Mouse (Mus musculus) ES-Bruce4 (cell line): ENCODE data around the gene Nup62. TPM values are rescaled to one million over a fixed set of nuclear protein-coding genes. Genes with fewer than 3 reads are reported as not detected.

Source experiments
- H3K27ac ChIP-seq: 2 replicates; pipeline ENCODE4 v1.5.1; 2012; ENCODE audit warnings: low read length, inconsistent platforms; ENCODE audit not compliant: insufficient read depth
- H3K27me3 ChIP-seq: 2 replicates; pipeline ENCODE4 v1.6.1; 2012; ENCODE audit warnings: mild to moderate bottlenecking, low read length, inconsistent platforms; ENCODE audit not compliant: control insufficient read depth, poor library complexity, insufficient read depth, severe bottlenecking
- H3K36me3 ChIP-seq: 2 replicates; pipeline ENCODE4 v1.6.1; 2012; ENCODE audit warnings: inconsistent platforms, mild to moderate bottlenecking, low read length, moderate library complexity; ENCODE audit not compliant: control insufficient read depth, poor library complexity, insufficient read depth, severe bottlenecking
- H3K4me1 ChIP-seq: one replicate; pipeline ENCODE4 v1.8.1; 2011; ENCODE audit warnings: low read length; ENCODE audit not compliant: control insufficient read depth, insufficient read depth
- H3K4me3 ChIP-seq: 2 replicates; pipeline ENCODE4 v1.5.1; 2011; ENCODE audit warnings: low read depth, mild to moderate bottlenecking, low read length
- H3K9ac ChIP-seq: 2 replicates; pipeline ENCODE4 v1.6.1; 2012; ENCODE audit warnings: low read depth, mild to moderate bottlenecking, inconsistent platforms; ENCODE audit not compliant: poor library complexity, severe bottlenecking
- H3K9me3 ChIP-seq: replicated peaks from 2 replicates; pipeline ENCODE4 v1.6.1; 2012; ENCODE audit warnings: mild to moderate bottlenecking, low read length, inconsistent platforms; ENCODE audit not compliant: control insufficient read depth, poor library complexity, insufficient read depth, severe bottlenecking
- CTCF ChIP-seq: IDR thresholded peaks from one replicate; pipeline ENCODE4 v1.8.1; 2011; ENCODE audit warnings: low read depth, low read length
- EP300 ChIP-seq: IDR thresholded peaks from 2 replicates; pipeline ENCODE4 v1.6.1; 2011; ENCODE audit warnings: low read depth, low read length; ENCODE audit not compliant: insufficient read depth
- POLR2A ChIP-seq: IDR thresholded peaks from one replicate; pipeline ENCODE4 v1.8.1; 2011; ENCODE audit warnings: low read length; ENCODE audit not compliant: insufficient read depth
- polyA plus RNA-seq: library from polyadenylated mRNA; stranded (reverse); fragments of >200 nt; gene quantifications from 2 replicates; pipeline ENCODE4 v1.2.4, GENCODE M21; 2011; ENCODE audit warnings: low read depth; ENCODE audit not compliant: missing spikeins, insufficient read depth, insufficient read length

Nup62 gene
- polyA plus RNA-seq, 1 experiment, result 90.6 TPM

DNA sequence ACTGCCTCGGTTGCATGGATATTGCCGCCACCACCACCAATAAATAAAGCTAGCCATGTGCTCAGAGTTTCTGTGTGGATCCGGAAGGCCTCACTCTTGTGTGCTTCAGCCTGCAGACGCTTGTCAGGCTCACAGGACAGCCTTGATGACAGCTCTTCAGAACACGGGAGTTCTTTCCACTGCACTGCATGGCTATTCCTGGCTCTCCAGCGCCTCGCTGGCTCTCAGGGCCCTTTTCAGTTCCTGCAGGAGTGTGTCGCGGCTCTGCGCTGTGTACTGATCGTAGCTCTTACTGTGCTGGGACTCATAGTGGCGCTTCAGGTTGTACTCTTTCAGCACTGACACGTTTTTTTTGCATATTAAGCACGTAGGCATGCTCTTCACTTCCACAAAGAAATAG lies 61.9 kb downstream of the Nup62 start:
- Histone ChIP-seq H3K4me3 (no peak overlapping the region), H3K4me1 (no peaks in the 10 kb centered on the region), H3K36me3 (peaks cover 18% of the 10 kb centered on the region; the same call in 1 of the 2 replicates)

More for the DNA sequence above, 61.9 kb downstream of the Nup62 start:
- no peak overlapping the region for H3K9ac ChIP-seq
- H3K9me3 ChIP-seq, result no peaks in the 10 kb centered on the region
- H3K27ac ChIP-seq, result no peak overlapping the region
- no peaks in the 10 kb centered on the region for H3K27me3 ChIP-seq
- TF ChIP-seq POLR2A (no peak), CTCF (no peak), EP300 (no peak)

Other genes starting within 250 kb of the Nup62 start
- 0.97 and 1.1 TPM in 2 replicates for gene Napsa, start 243.7 kb upstream of the Nup62 start, polyA plus RNA-seq
- gene Kcnc3, start 225.4 kb upstream of the Nup62 start, polyA plus RNA-seq, result 12.3 and 15.5 TPM in 2 replicates
- gene Myh14, start 145.2 kb upstream of the Nup62 start, polyA plus RNA-seq, result 14.7 and 16.5 TPM in 2 replicates
- 1.8 and 2.2 TPM in 2 replicates for gene Izumo2, start 107.3 kb upstream of the Nup62 start, polyA plus RNA-seq
- gene Vrk3, start 67.7 kb upstream of the Nup62 start, polyA plus RNA-seq, result 52.2 and 62.7 TPM in 2 replicates
- 24.4 and 28.4 TPM in 2 replicates for gene Zfp473, start 65.0 kb upstream of the Nup62 start, polyA plus RNA-seq
- 4.7 and 6.4 TPM in 2 replicates for gene Il4i1, start 299 bp downstream of the Nup62 start, polyA plus RNA-seq
- 9.6 and 14.6 TPM in 2 replicates for gene Atf5, start 570 bp downstream of the Nup62 start, polyA plus RNA-seq
- gene Akt1s1, start 32.9 kb downstream of the Nup62 start, polyA plus RNA-seq, result 38.1 and 38.3 TPM in 2 replicates
- gene Tbc1d17, start 33.0 kb downstream of the Nup62 start, polyA plus RNA-seq, result 33.9 and 46.7 TPM in 2 replicates
- gene Pnkp, start 41.1 kb downstream of the Nup62 start, polyA plus RNA-seq, result 22.3 and 30.3 TPM in 2 replicates
- gene Ptov1, start 53.7 kb downstream of the Nup62 start, polyA plus RNA-seq, result 153 and 160 TPM in 2 replicates
- 54.0 and 65.6 TPM in 2 replicates for gene Med25, start 76.6 kb downstream of the Nup62 start, polyA plus RNA-seq
- gene Fuz, start 80.0 kb downstream of the Nup62 start, polyA plus RNA-seq, result 15.5 and 17.5 TPM in 2 replicates
- 88.5 and 107 TPM in 2 replicates for gene Ap2a1, start 113.4 kb downstream of the Nup62 start, polyA plus RNA-seq
- not detected in 2 replicates for gene Tsks, start 127.1 kb downstream of the Nup62 start, polyA plus RNA-seq
- gene Cpt1c, start 158.8 kb downstream of the Nup62 start, polyA plus RNA-seq, result 73.3 and 84.5 TPM in 2 replicates
- gene Prmt1, start 170.5 kb downstream of the Nup62 start, polyA plus RNA-seq, result 461 and 485 TPM in 2 replicates
- 56.1 and 57.5 TPM in 2 replicates for gene Irf3, start 181.6 kb downstream of the Nup62 start, polyA plus RNA-seq
- 41.9 and 46.8 TPM in 2 replicates for gene Bcl2l12, start 182.6 kb downstream of the Nup62 start, polyA plus RNA-seq
- 64.2 and 73.2 TPM in 2 replicates for gene Scaf1, start 200.3 kb downstream of the Nup62 start, polyA plus RNA-seq
- gene Rras, start 201.9 kb downstream of the Nup62 start, polyA plus RNA-seq, result 72.4 and 80.4 TPM in 2 replicates
- gene Prr12, start 236.8 kb downstream of the Nup62 start, polyA plus RNA-seq, result 35.0 and 35.5 TPM in 2 replicates
- gene Nosip, start 246.3 kb downstream of the Nup62 start, polyA plus RNA-seq, result 58.1 and 62.4 TPM in 2 replicates
- gene Prrg2, start 246.6 kb downstream of the Nup62 start, polyA plus RNA-seq, result 7.7 and 12.0 TPM in 2 replicates